Mouse (Mus musculus): ENCODE data around the gene Vmn2r29. TPM values are rescaled to one million over a fixed set of nuclear protein-coding genes. Genes with fewer than 3 reads are reported as not detected.

The Vmn2r29 gene
- total and polyA plus RNA-seq, 2 experiments from 2014 or later, result 0.88 TPM; not detected in 1

GRCm38 (mm10) chr7:7188191-7188942, 58.8 kb downstream of the Vmn2r29 start:
- Histone ChIP-seq H3K4me3 (ENCODE audit: low read depth, low read length) (peak overlapping the region; percentile 63), H3K36me3 (replicated peaks; ENCODE audit: control insufficient read depth, insufficient read depth, low read length) (0 out of 2 replicates have a peak, but pooled peaks cover under 1% of the 10 kb centered on the region), H3K9ac (replicated peaks; ENCODE audit: low read depth, low read length) (no peak overlapping the region), H3K4me1 (ENCODE audit: control insufficient read depth, insufficient read depth) (no peaks in the 10 kb centered on the region), H3K4me2 (ENCODE audit: low read depth, low read length) (peak overlapping the region; percentile 62), H3K27me3 (ENCODE audit: control insufficient read depth, insufficient read depth, low read length) (no peaks in the 10 kb centered on the region), H3K9me3 (replicated peaks; ENCODE audit: control insufficient read depth, low read length) (no peaks in the 10 kb centered on the region), H3K27ac (ENCODE audit: low read depth) (no peak overlapping the region)
- TF ChIP-seq CTCF (IDR thresholded peaks at IDR 0.05; ENCODE audit: low read depth) (peak; percentile 57), EP300 (IDR thresholded peaks at IDR 0.05; ENCODE audit: low read depth) (no peak)
- DNase-seq (ENCODE audit: low spot score) (peak; percentile 55), ATAC-seq (ENCODE audit: insufficient read depth, low read depth) (peak; percentile 84)
- 11% methylated on average over 18 of the region's 18 CpGs for WGBS

GRCm38 (mm10) chr7:7187417-7188190, 59.5 kb downstream of the Vmn2r29 start:
- 29% methylated on average over 13 of the region's 13 CpGs for WGBS
- Histone ChIP-seq H3K36me3 (replicated peaks; ENCODE audit: control insufficient read depth, insufficient read depth, low read length) (peaks cover 8% of the 10 kb centered on the region), H3K4me3 (ENCODE audit: low read depth, low read length) (peak overlapping the region; percentile 63), H3K9ac (replicated peaks; ENCODE audit: low read depth, low read length) (no peak overlapping the region), H3K4me2 (ENCODE audit: low read depth, low read length) (peak overlapping the region; percentile 62), H3K9me3 (replicated peaks; ENCODE audit: control insufficient read depth, low read length) (no peaks in the 10 kb centered on the region), H3K4me1 (ENCODE audit: control insufficient read depth, insufficient read depth) (no peaks in the 10 kb centered on the region), H3K27me3 (ENCODE audit: control insufficient read depth, insufficient read depth, low read length) (no peaks in the 10 kb centered on the region), H3K27ac (ENCODE audit: low read depth) (no peak overlapping the region)
- no peak for TF ChIP-seq CTCF (IDR thresholded peaks at IDR 0.05; ENCODE audit: low read depth)
- no peak for TF ChIP-seq EP300 (IDR thresholded peaks at IDR 0.05; ENCODE audit: low read depth)
- ATAC-seq (ENCODE audit: insufficient read depth, low read depth), result no peak
- DNase-seq (ENCODE audit: low spot score), result no peak

- ATAC-seq (ENCODE audit: insufficient read depth, low read depth) (no peak), DNase-seq (ENCODE audit: low spot score) (no peak)
- H3K27ac ChIP-seq (ENCODE audit: low read depth), result no peak overlapping the region
- H3K36me3 ChIP-seq (replicated peaks; ENCODE audit: control insufficient read depth, insufficient read depth, low read length), result peaks cover 24% of the 10 kb centered on the region
- H3K27me3 ChIP-seq (ENCODE audit: control insufficient read depth, insufficient read depth, low read length), result no peaks in the 10 kb centered on the region
- WGBS, result 89% methylated on average over 1 of the region's 1 CpGs
- H3K9ac ChIP-seq (replicated peaks; ENCODE audit: low read depth, low read length), result no peak overlapping the region
- no peak overlapping the region for H3K4me2 ChIP-seq (ENCODE audit: low read depth, low read length)
- H3K9me3 ChIP-seq (replicated peaks; ENCODE audit: control insufficient read depth, low read length), result no peaks in the 10 kb centered on the region
- H3K4me1 ChIP-seq (ENCODE audit: control insufficient read depth, insufficient read depth), result no peaks in the 10 kb centered on the region
- TF ChIP-seq CTCF (IDR thresholded peaks at IDR 0.05; ENCODE audit: low read depth), result no peak
- TF ChIP-seq EP300 (IDR thresholded peaks at IDR 0.05; ENCODE audit: low read depth), result no peak
- no peak overlapping the region for H3K4me3 ChIP-seq (ENCODE audit: low read depth, low read length)
These were observed 61.2 kb downstream of the Vmn2r29 start for GRCm38 (mm10) chr7:7185897-7186296.

Other genes with a start within 250 kb of the Vmn2r29 start
- 6.9 and 8.2 TPM in 2 replicates for gene Zfp954, start 125.8 kb downstream of the Vmn2r29 start, total RNA-seq (2014; rRNA removed; ENCODE audit: low replicate concordance)
- 5.3 and 6.1 TPM in 2 replicates for gene Zfp954, start 125.8 kb downstream of the Vmn2r29 start, polyA plus RNA-seq (2015; fragmentation: Nextera tagmentation; extraction: Ambion mirVana)
- gene Zfp773, start 110.6 kb downstream of the Vmn2r29 start, total RNA-seq (2014; rRNA removed; ENCODE audit: low replicate concordance), result 0.04 TPM in 2 replicates
- gene Zfp773, start 110.6 kb downstream of the Vmn2r29 start, polyA plus RNA-seq (2015; fragmentation: Nextera tagmentation; extraction: Ambion mirVana), result 0.48 and 0.57 TPM in 2 replicates
- gene Zfp418, start 76.0 kb downstream of the Vmn2r29 start, total RNA-seq (2014; rRNA removed; ENCODE audit: low replicate concordance), result 0.46 TPM in 1 of 2 replicates, not detected in the other
- gene Zfp418, start 76.0 kb downstream of the Vmn2r29 start, polyA plus RNA-seq (2015; fragmentation: Nextera tagmentation; extraction: Ambion mirVana), result 0.56 and 0.74 TPM in 2 replicates
- gene Zfp772, start 37.3 kb downstream of the Vmn2r29 start, total RNA-seq (2014; rRNA removed; ENCODE audit: low replicate concordance), result 2.2 and 2.4 TPM in 2 replicates
- 2.3 and 2.8 TPM in 2 replicates for gene Zfp772, start 37.3 kb downstream of the Vmn2r29 start, polyA plus RNA-seq (2015; fragmentation: Nextera tagmentation; extraction: Ambion mirVana)
- 1.8 TPM in 1 of 2 replicates, not detected in the other for gene Gm45844, start 31.0 kb upstream of the Vmn2r29 start, total RNA-seq (2014; rRNA removed; ENCODE audit: low replicate concordance)
- gene Gm45844, start 31.0 kb upstream of the Vmn2r29 start, polyA plus RNA-seq (2015; fragmentation: Nextera tagmentation; extraction: Ambion mirVana), result 1.7 and 2.4 TPM in 2 replicates
- gene Clcn4, start 53.5 kb upstream of the Vmn2r29 start, total RNA-seq (2014; rRNA removed; ENCODE audit: low replicate concordance), result 43.2 and 57.6 TPM in 2 replicates
- gene Clcn4, start 53.5 kb upstream of the Vmn2r29 start, polyA plus RNA-seq (2015; fragmentation: Nextera tagmentation; extraction: Ambion mirVana), result 50.9 and 53.9 TPM in 2 replicates
- not detected in 2 replicates for gene Vmn2r30, start 90.3 kb upstream of the Vmn2r29 start, total RNA-seq (2014; rRNA removed; ENCODE audit: low replicate concordance)
- not detected in 2 replicates for gene Vmn2r30, start 90.3 kb upstream of the Vmn2r29 start, polyA plus RNA-seq (2015; fragmentation: Nextera tagmentation; extraction: Ambion mirVana)
- gene Gm45783, start 127.2 kb upstream of the Vmn2r29 start, total RNA-seq (2014; rRNA removed; ENCODE audit: low replicate concordance), result not detected in 2 replicates
- not detected in 2 replicates for gene Gm45783, start 127.2 kb upstream of the Vmn2r29 start, polyA plus RNA-seq (2015; fragmentation: Nextera tagmentation; extraction: Ambion mirVana)
- gene Vmn2r31, start 152.4 kb upstream of the Vmn2r29 start, total RNA-seq (2014; rRNA removed; ENCODE audit: low replicate concordance), result not detected in 2 replicates
- gene Vmn2r31, start 152.4 kb upstream of the Vmn2r29 start, polyA plus RNA-seq (2015; fragmentation: Nextera tagmentation; extraction: Ambion mirVana), result not detected in 2 replicates
- gene Vmn2r32, start 232.7 kb upstream of the Vmn2r29 start, total RNA-seq (2014; rRNA removed; ENCODE audit: low replicate concordance), result not detected in 2 replicates
- gene Vmn2r32, start 232.7 kb upstream of the Vmn2r29 start, polyA plus RNA-seq (2015; fragmentation: Nextera tagmentation; extraction: Ambion mirVana), result not detected in 2 replicates